Mouse (Mus musculus): Measurements from ENCODE around the gene Suox. TPM values are rescaled to one million over a fixed set of nuclear protein-coding genes. Genes with fewer than 3 reads are reported as not detected.
A peak's percentile ranks its signal among the peaks of the same experiment; 100 is the strongest.
"Not testable (repeated sequence)": the region's sequence is repeated elsewhere in the genome, so short reads cannot be mapped to it uniquely, and the experiment has no call there.

Suox gene
- total RNA-seq, 2 experiments from 2014 or later = 11.4 to 13.3 TPM

- no peak for DNase-seq (ENCODE audit: extremely low spot score in 1 of 2, low spot score in 1 of 2)
Measured at GRCm38 (mm10) chr10:128627398-128628317, 46.2 kb downstream of the Suox start.

- peak; percentile 78 to 79 for DNase-seq (ENCODE audit: extremely low spot score in 1 of 2, low spot score in 1 of 2)
Measured at GRCm38 (mm10) chr10:128626311-128627310, 47.3 kb downstream of the Suox start, which contains the start of gene Rps26. Gene Rps26 (minus strand): TSS chr10:128626747.

DNA sequence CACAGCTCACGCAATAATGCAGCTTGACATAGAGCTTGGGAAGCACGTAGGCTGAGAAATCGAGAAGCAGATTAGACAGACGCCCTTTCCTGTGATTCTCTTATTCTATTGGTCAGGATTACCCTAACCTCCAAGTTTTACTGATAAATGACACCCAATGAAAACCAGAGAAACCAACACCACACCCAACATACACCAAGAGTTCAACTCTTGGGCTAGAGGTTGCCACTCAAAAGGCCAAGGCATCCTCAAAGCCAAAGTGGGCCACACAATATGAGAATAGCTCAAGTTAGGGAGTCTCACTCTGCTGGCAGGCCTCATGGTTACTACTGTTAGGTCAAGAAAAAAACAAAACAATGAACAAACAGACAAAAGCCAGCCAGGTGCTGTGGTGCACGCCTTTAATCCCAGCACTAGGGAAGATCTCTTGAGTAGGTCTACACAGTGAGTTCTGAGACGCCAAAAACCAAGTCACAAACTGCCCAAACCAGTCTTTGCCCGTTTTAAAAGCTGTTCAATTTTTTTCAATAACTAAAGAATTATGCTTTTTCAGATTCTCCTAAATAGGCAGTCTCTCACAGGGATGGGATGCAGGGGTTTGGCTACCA lies 48.5 kb downstream of the Suox start:
- DNase-seq (ENCODE audit: extremely low spot score in 1 of 2, low spot score in 1 of 2) = no peak

DNA sequence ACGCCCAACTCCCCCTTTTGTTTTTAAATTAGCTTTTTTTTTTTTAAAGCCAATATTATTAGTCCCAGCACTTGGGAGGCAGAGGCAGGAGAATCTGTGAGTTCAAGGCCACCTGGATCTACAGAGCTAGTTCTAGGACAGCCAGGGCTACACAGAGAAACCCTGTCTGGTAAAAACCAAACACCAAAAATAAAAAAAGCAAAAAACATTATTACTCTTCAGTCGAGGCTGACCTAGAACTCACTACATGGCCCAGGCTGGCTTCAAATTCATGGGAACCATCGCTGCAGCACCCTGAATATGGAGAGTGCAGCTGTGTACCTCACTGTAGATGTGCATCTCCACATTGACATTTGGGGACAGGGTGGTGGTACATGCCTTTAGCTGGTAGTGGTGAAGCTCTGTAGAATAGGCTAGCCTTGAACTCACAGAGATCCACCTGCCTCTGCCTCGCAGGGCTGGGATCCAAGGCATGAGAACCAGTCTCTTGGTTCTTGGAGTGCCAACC lies 50.7 kb downstream of the Suox start:
- DNase-seq (ENCODE audit: extremely low spot score in 1 of 2, low spot score in 1 of 2) = not testable (repeated sequence)

- DNase-seq (ENCODE audit: extremely low spot score in 1 of 2, low spot score in 1 of 2) = no peak
Measured at GRCm38 (mm10) chr10:128622702-128623101, 51.2 kb downstream of the Suox start.

DNA sequence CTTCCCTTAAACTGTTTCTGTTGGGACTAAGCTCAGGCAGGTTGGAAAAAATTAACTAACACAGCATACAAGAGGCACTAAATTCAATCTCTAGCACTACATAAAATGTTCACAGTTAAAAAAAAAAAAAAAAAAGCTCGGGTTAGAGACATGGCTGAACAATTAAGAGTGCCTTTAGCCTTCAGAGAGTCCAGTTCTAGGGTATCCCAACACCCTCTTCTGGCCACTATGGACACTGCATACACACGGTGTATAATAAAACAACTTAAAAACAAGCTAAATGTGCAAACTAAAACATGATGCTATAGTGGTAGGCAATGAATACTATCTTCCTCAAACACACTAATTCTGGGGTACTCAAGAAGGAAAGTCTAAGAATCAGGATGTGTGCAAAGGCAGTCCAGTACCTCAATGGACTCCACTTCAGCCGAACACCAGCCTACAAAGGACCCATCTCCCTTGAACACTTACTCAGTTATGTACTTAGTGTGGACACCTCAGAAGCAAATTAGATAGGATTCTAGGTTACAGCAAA lies 51.8 kb downstream of the Suox start:
- DNase-seq (ENCODE audit: extremely low spot score in 1 of 2, low spot score in 1 of 2) = no peak

DNA sequence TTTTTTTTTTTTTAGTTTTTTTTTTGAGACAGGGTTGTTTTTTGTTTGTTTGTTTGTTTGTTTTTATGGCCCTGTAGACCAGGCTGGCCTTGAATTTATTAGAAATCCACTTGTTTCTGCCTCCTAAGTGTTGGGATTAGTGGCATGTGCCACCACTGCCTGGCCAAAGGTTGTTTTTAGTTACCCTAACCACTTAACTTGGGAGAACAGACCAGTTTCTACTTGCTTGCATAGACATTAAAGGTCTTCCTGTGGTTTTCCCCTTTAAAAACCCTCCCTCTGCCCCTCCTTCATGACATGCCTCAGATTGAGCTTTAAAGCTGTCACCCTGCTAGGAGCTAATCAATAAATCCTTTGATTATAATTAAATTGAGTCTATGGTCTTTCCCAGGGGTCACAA lies 53.6 kb downstream of the Suox start:
- no peak for DNase-seq (ENCODE audit: extremely low spot score in 1 of 2, low spot score in 1 of 2)

Other genes with a start within 250 kb of the Suox start
- gene Smarcc2, start 214.8 kb downstream of the Suox start, total RNA-seq (2021) = 100 to 1,000 TPM; 228 to 242 TPM
- 100 to 1,000 TPM; 551 to 619 TPM for gene Myl6, start 179.9 kb downstream of the Suox start, total RNA-seq (2021)
- 10 to 100 TPM; 17.4 to 18.9 TPM for gene Myl6b, start 175.4 kb downstream of the Suox start, total RNA-seq (2021)
- gene Esyt1, start 148.2 kb downstream of the Suox start, total RNA-seq (2021) = 1 to 10 TPM; 4.6 to 5.0 TPM
- gene Zc3h10, start 126.3 kb downstream of the Suox start, total RNA-seq (2021) = 10 to 100 TPM; 13.2 to 14.8 TPM
- gene Rpl41, start 124.8 kb downstream of the Suox start, total RNA-seq (2021) = 1,000 to 10,000 TPM; 1,459 to 1,623 TPM
- 10 to 100 TPM; 62.9 to 65.3 TPM for gene Pa2g4, start 108.1 kb downstream of the Suox start, total RNA-seq (2021)
- 1 to 10 TPM; 9.7 to 10.0 TPM for gene Erbb3, start 84.4 kb downstream of the Suox start, total RNA-seq (2021)
- 100 to 1,000 TPM; 321 to 324 TPM for gene Rps26, start 47.3 kb downstream of the Suox start, total RNA-seq (2021)
- 10 to 100 TPM; 10.7 to 17.2 TPM for gene Ikzf4, start 28.1 kb downstream of the Suox start, total RNA-seq (2021)
- 100 to 1,000 TPM; 130 to 136 TPM for gene Rab5b, start 22.2 kb upstream of the Suox start, total RNA-seq (2021)
- gene Pmel, start 30.1 kb upstream of the Suox start, total RNA-seq (2021) = under 1 TPM; 0.49 to 0.62 TPM
- gene Cdk2, start 31.0 kb upstream of the Suox start, total RNA-seq (2021) = 1 to 10 TPM; 2.7 to 4.0 TPM
- gene Dgka, start 70.8 kb upstream of the Suox start, total RNA-seq (2021) = 1 to 10 TPM; 9.3 to 9.8 TPM
- 10 to 100 TPM; 25.1 to 26.3 TPM for gene Pym1, start 73.8 kb upstream of the Suox start, total RNA-seq (2021)
- under 1 TPM; 0.54 to 0.81 TPM for gene Mmp19, start 116.8 kb upstream of the Suox start, total RNA-seq (2021)
- 10 to 100 TPM; 66.4 to 68.4 TPM for gene Dnajc14, start 130.0 kb upstream of the Suox start, total RNA-seq (2021)
- gene Tmem198b, start 130.3 kb upstream of the Suox start, total RNA-seq (2021) = 10 to 100 TPM; 11.3 to 12.1 TPM
- 10 to 100 TPM; 36.5 to 39.9 TPM for gene Sarnp, start 143.3 kb upstream of the Suox start, total RNA-seq (2021)
- gene Ormdl2, start 147.6 kb upstream of the Suox start, total RNA-seq (2021) = 1 to 10 TPM; 7.9 to 8.8 TPM
- 10 to 100 TPM; 20.9 to 21.4 TPM for gene Gdf11, start 217.6 kb upstream of the Suox start, total RNA-seq (2021)
- 10 to 100 TPM; 76.6 to 84.7 TPM for gene Cd63, start 226.9 kb upstream of the Suox start, total RNA-seq (2021)
- gene Rdh5, start 248.8 kb upstream of the Suox start, total RNA-seq (2021) = 1 to 10 TPM; 5.8 to 6.6 TPM
- gene Bloc1s1, start 250.0 kb upstream of the Suox start, total RNA-seq (2021) = 100 to 1,000 TPM in 1 of 2 experiments, 10 to 100 TPM in 1; 86.8 to 102 TPM

Measured in layer of hippocampus, postnatal 25 days (tissue).